ENCODE assay signal across 25 mouse cellular contexts in genomic region chr5:122552638-122553037, GRCm38 (mm10). TPM values are rescaled to one million over a fixed set of nuclear protein-coding genes. Genes with fewer than 3 reads are reported as not detected.
DNase-seq lines count a peak whose midpoint lies in the region; ATAC-seq and TF ChIP-seq lines count a peak whose summit lies in the region.
"Had no signal": no experiment of that assay in that cellular context is flagged by ENCODE, and none has a peak within 500 bp of the region (broad histone marks: within the 10 kb centered on the region; RNA-seq: fewer than 3 reads in every experiment).

No protein-coding gene starts in this region.

- H3ac ChIP-seq in myocyte (ENCODE audit: control insufficient read depth, insufficient read length) = no peak overlapping the region

- no peak overlapping the region for H3K27ac ChIP-seq in heart, embryonic 12.5 days (ENCODE audit: poor library complexity, severe bottlenecking)
- no peak overlapping the region for H3K27ac ChIP-seq in midbrain, embryonic 14.5 days (replicated peaks; ENCODE audit: low read depth, low read length)
- H3K27ac ChIP-seq: heart, embryonic 13.5 days; hindbrain, embryonic 14.5 days; hindbrain, postnatal 0 days had no signal

- WGBS in heart, embryonic 12.5 days = 82% methylated on average over 9 of the region's 9 CpGs
- 83% methylated on average over 9 of the region's 9 CpGs for WGBS in midbrain, embryonic 14.5 days

- intact Hi-C loops in heart, postnatal 36 days (cut with DNase I) = no loop called here
- intact Hi-C loops in left cerebral cortex, postnatal 4 days (cut with DNase I) = no loop called here

- H3K4me2 ChIP-seq in heart, embryonic 12.5 days = no peak overlapping the region
- peak overlapping the region; percentile 32 for H3K4me2 ChIP-seq in myocyte (ENCODE audit: low read depth)
- no peak overlapping the region for H3K4me2 ChIP-seq in midbrain, embryonic 14.5 days (ENCODE audit: low read length)
- H3K4me2 ChIP-seq: heart, embryonic 13.5 days; hindbrain, embryonic 14.5 days had no signal

- H3K79me2 ChIP-seq in myocyte (ENCODE audit: control insufficient read depth, insufficient read depth) = no peaks in the 10 kb centered on the region

- 0 out of 2 replicates have a peak overlapping the region, but pooled peaks have one; percentile 7 for H3K9ac ChIP-seq in heart, embryonic 12.5 days
- no peak overlapping the region for H3K9ac ChIP-seq in midbrain, embryonic 14.5 days (replicated peaks; ENCODE audit: low read length)
- H3K9ac ChIP-seq: forebrain, postnatal 0 days; heart, embryonic 13.5 days; hindbrain, embryonic 14.5 days had no signal

- no peaks in the 10 kb centered on the region for H3K9me3 ChIP-seq in heart, embryonic 12.5 days (replicated peaks)
- no peaks in the 10 kb centered on the region for H3K9me3 ChIP-seq in midbrain, embryonic 14.5 days (ENCODE audit: control insufficient read depth, low read length)
- H3K9me3 ChIP-seq: heart, embryonic 13.5 days had no signal

- no peak for DNase-seq in heart, postnatal 36 days
- peak; percentile 28 to 38 for DNase-seq in left cerebral cortex, adult 18-20 months (ENCODE audit: low spot score in 2 of 2)
- DNase-seq in left cerebral cortex, postnatal 4 days = no peak
- DNase-seq in right cerebral cortex, adult 2 months (ENCODE audit: low spot score in 2 of 2) = peak; percentile 41 to 44
- no peak for DNase-seq in right cerebral cortex, postnatal 14 days
- DNase-seq in midbrain, embryonic 14.5 days = no peak
- DNase-seq: adrenal gland, adult 2 months; adrenal gland, postnatal 14 days; cerebellum, adult 11-12 months; cerebellum, adult 8-10 months; cerebellum, postnatal 10 days; cerebellum, postnatal 36 days; embryo, embryonic 11 days; forebrain, postnatal 0 days; gastrocnemius, postnatal 10 days; gastrocnemius, postnatal 36 days; heart, postnatal 4 days had no signal

- no peak overlapping the region for H3K4me3 ChIP-seq in heart, embryonic 12.5 days
- no peak overlapping the region for H3K4me3 ChIP-seq in myocyte
- no peak overlapping the region for H3K4me3 ChIP-seq in midbrain, embryonic 14.5 days (replicated peaks; ENCODE audit: low read depth, low read length)
- H3K4me3 ChIP-seq: heart, embryonic 13.5 days had no signal

- H3K4me1 ChIP-seq in heart, embryonic 12.5 days (replicated peaks) = peaks cover 23% of the 10 kb centered on the region
- H3K4me1 ChIP-seq in midbrain, embryonic 14.5 days (ENCODE audit: control insufficient read depth, insufficient read depth, low read length) = no peaks in the 10 kb centered on the region

- ATAC-seq in heart, embryonic 12.5 days (ENCODE audit: insufficient number of reproducible peaks, low FRiP score) = no peak
- ATAC-seq in midbrain, embryonic 14.5 days (ENCODE audit: low FRiP score, low TSS enrichment) = no peak
- ATAC-seq: CD4-positive, CD25-positive, alpha-beta regulatory T cell, adult 4 months; forebrain, embryonic 14.5 days; forebrain, postnatal 0 days; hindbrain, postnatal 0 days; inflammation-experienced regulatory T-cells, adult 6 months had no signal

- TF ChIP-seq POLR2A in myocyte (IDR thresholded peaks at IDR 0.05; ENCODE audit: insufficient read length, low read depth) = no peak

- peaks cover 7% of the 10 kb centered on the region for H3K36me3 ChIP-seq in heart, embryonic 12.5 days
- H3K36me3 ChIP-seq in myocyte (ENCODE audit: control insufficient read depth, insufficient read depth) = peaks cover 8% of the 10 kb centered on the region
- peaks cover 6% of the 10 kb centered on the region for H3K36me3 ChIP-seq in midbrain, embryonic 14.5 days (ENCODE audit: control insufficient read depth, insufficient read depth, low read length)

- no peaks in the 10 kb centered on the region for H3K27me3 ChIP-seq in heart, embryonic 12.5 days (replicated peaks)
- no peaks in the 10 kb centered on the region for H3K27me3 ChIP-seq in myocyte (ENCODE audit: control insufficient read depth, insufficient read depth, insufficient read length)
- no peaks in the 10 kb centered on the region for H3K27me3 ChIP-seq in midbrain, embryonic 14.5 days (ENCODE audit: control insufficient read depth, insufficient read depth, low read length)
- H3K27me3 ChIP-seq: heart, embryonic 13.5 days had no signal

TF ChIP-seq in myocyte, 11 proteins besides CTCF, POLR2A, EP300 and RAD21:
- peak in 1 of 3 experiments; percentile 42 for TF ChIP-seq MYOD1 (IDR thresholded peaks at IDR 0.05; ENCODE audit: control insufficient read depth in 1 of 3, insufficient read length in 2 of 3, low read depth in 2 of 3)
- TF ChIP-seq REST (IDR thresholded peaks at IDR 0.05; ENCODE audit: insufficient read depth, insufficient read length) = no peak

RNA-seq across cellular contexts. Expression of gene Atp2a2, which starts 50.6 kb away (rescaled TPM):
- 414 and 424 TPM in 2 replicates for polyA plus RNA-seq in heart, embryonic 12.5 days (2016; fragmentation: Nextera tagmentation; extraction: Ambion mirVana)
- over 10,000 TPM; 11,843 to 11,873 TPM for total RNA-seq in heart, postnatal 36 days (2021)
- 100 to 1,000 TPM; 672 to 715 TPM for total RNA-seq in left cerebral cortex, adult 18-20 months (2021)
- total RNA-seq in left cerebral cortex, postnatal 4 days (2021) = 100 to 1,000 TPM; 385 to 392 TPM
- 295 TPM for polyA plus RNA-seq in myocyte (2012; fragmentation: generic; extraction: Trizol)
- 46.5 and 59.3 TPM in 2 replicates for polyA plus RNA-seq in midbrain, embryonic 14.5 days (2014; fragmentation: Nextera tagmentation; extraction: Ambion mirVana)

Comparison
In these comparisons a context has a peak if more than half of its experiments do, and no peak if none do; other contexts are left out.
1. DNase-seq: peak in left cerebral cortex, adult 18-20 months (2 of 2) and right cerebral cortex, adult 2 months (2 of 2); none in heart, postnatal 36 days (0 of 2), left cerebral cortex, postnatal 4 days (single experiment), right cerebral cortex, postnatal 14 days (single experiment) and midbrain, embryonic 14.5 days (single experiment).
2. RNA of gene Atp2a2, which starts 50.6 kb away (total RNA-seq): 11,843 to 11,873 TPM in heart, postnatal 36 days; 672 to 715 TPM in left cerebral cortex, adult 18-20 months and 385 to 392 TPM in left cerebral cortex, postnatal 4 days; every median in the first group is over 10 times any median in the second.